In genomic region chr3:79249955-79250354, GRCm38 (mm10) we compare ENCODE assay signal across 17 mouse cellular contexts. TPM values are rescaled to one million over a fixed set of nuclear protein-coding genes. Genes with fewer than 3 reads are reported as not detected.
DNase-seq lines count a peak whose midpoint lies in the region; ATAC-seq lines count a peak whose summit lies in the region.
"Had no signal": no experiment of that assay in that cellular context is flagged by ENCODE, and none has a peak within 500 bp of the region (broad histone marks: within the 10 kb centered on the region; RNA-seq: fewer than 3 reads in every experiment).

No protein-coding gene starts in this region.

- DNase-seq in layer of hippocampus, adult 11-12 months (ENCODE audit: low spot score): peak; percentile 75
- no peak for DNase-seq in layer of hippocampus, postnatal 10 days (ENCODE audit: low spot score in 2 of 2)
- peak; percentile 78 to 92 for DNase-seq in frontal cortex, adult 2 months (ENCODE audit: extremely low spot score in 1 of 2, low spot score in 1 of 2)
- DNase-seq in left cerebral cortex, adult 9 months (ENCODE audit: low spot score in 2 of 2): peak; percentile 39 to 81
- peak; percentile 41 for DNase-seq in right cerebral cortex, postnatal 4 days
- DNase-seq in gastrocnemius, postnatal 4 days (ENCODE audit: low spot score in 2 of 2): no peak
- DNase-seq in hindbrain, embryonic 11.5 days (ENCODE audit: low spot score): no peak
- DNase-seq: adrenal gland, postnatal 25 days; gastrocnemius, adult 2 months; kidney, adult 11 months; liver; thymus, adult 2 months had no signal

- H3K27ac ChIP-seq in hindbrain, embryonic 11.5 days (ENCODE audit: low read depth, low read length): no peak overlapping the region
- H3K27ac ChIP-seq: embryonic facial prominence, embryonic 15.5 days; heart, embryonic 13.5 days; hindbrain, embryonic 12.5 days; lung, embryonic 15.5 days had no signal

- H3K9ac ChIP-seq in hindbrain, embryonic 11.5 days (ENCODE audit: low read depth, low read length): no peak overlapping the region
- H3K9ac ChIP-seq: embryonic facial prominence, embryonic 15.5 days; heart, embryonic 13.5 days; hindbrain, embryonic 12.5 days; lung, embryonic 15.5 days had no signal

- H3K9me3 ChIP-seq in hindbrain, embryonic 11.5 days (ENCODE audit: control insufficient read depth, low read length): no peaks in the 10 kb centered on the region
- H3K9me3 ChIP-seq: embryonic facial prominence, embryonic 15.5 days; lung, embryonic 15.5 days had no signal

- no peaks in the 10 kb centered on the region for H3K36me3 ChIP-seq in hindbrain, embryonic 11.5 days (ENCODE audit: control insufficient read depth, insufficient read depth, low read length)
- H3K36me3 ChIP-seq: embryonic facial prominence, embryonic 15.5 days; heart, embryonic 13.5 days; hindbrain, embryonic 12.5 days; lung, embryonic 15.5 days had no signal

- H3K4me3 ChIP-seq in hindbrain, embryonic 11.5 days (ENCODE audit: low read depth, low read length): no peak overlapping the region
- H3K4me3 ChIP-seq: embryonic facial prominence, embryonic 15.5 days; gastrocnemius, adult 2 months; heart, embryonic 13.5 days; hindbrain, embryonic 12.5 days; lung, embryonic 15.5 days had no signal

- 85% methylated on average over 1 of the region's 1 CpGs for WGBS in hindbrain, embryonic 11.5 days

- no peaks in the 10 kb centered on the region for H3K27me3 ChIP-seq in hindbrain, embryonic 11.5 days (ENCODE audit: control insufficient read depth, insufficient read depth, low read length)
- H3K27me3 ChIP-seq: embryonic facial prominence, embryonic 15.5 days; heart, embryonic 13.5 days; hindbrain, embryonic 12.5 days; lung, embryonic 15.5 days had no signal

- ATAC-seq in granulocyte monocyte progenitor cell, adult 5-6 weeks (replicated peaks; ENCODE audit: poor library complexity, severe bottlenecking): no peak
- ATAC-seq in hindbrain, embryonic 11.5 days (ENCODE audit: low FRiP score): no peak

- H3K4me1 ChIP-seq in hindbrain, embryonic 11.5 days (replicated peaks; ENCODE audit: control insufficient read depth, insufficient read depth, low read length): no peaks in the 10 kb centered on the region; the same call in 1 of the 2 replicates

- H3K4me2 ChIP-seq in hindbrain, embryonic 11.5 days (replicated peaks; ENCODE audit: low read depth, low read length): no peak overlapping the region
- H3K4me2 ChIP-seq: embryonic facial prominence, embryonic 15.5 days; heart, embryonic 13.5 days; hindbrain, embryonic 12.5 days; lung, embryonic 15.5 days had no signal

RNA-seq across cellular contexts. Expression of gene Rapgef2, which starts 36.4 kb away (rescaled TPM):
- total RNA-seq in layer of hippocampus, postnatal 10 days (2021): 100 to 1,000 TPM in 1 of 2 experiments, 10 to 100 TPM in 1; 92.7 to 105 TPM
- polyA plus RNA-seq in frontal cortex, adult 2 months (2012; rRNA removed): 52.8 and 60.3 TPM in 2 replicates
- total RNA-seq in granulocyte monocyte progenitor cell, adult 5-6 weeks (2014; fragmentation: Nextera tagmentation): 17.4 and 19.4 TPM in 2 replicates
- 15.5 and 21.0 TPM in 2 replicates for total RNA-seq in granulocyte monocyte progenitor cell, adult 5-6 weeks (2017)
- total RNA-seq in gastrocnemius, postnatal 4 days (2021): 10 to 100 TPM; 33.8 to 37.3 TPM
- 6.7 and 8.1 TPM in 2 replicates for polyA plus RNA-seq in hindbrain, embryonic 11.5 days (2014; fragmentation: Nextera tagmentation; extraction: Ambion mirVana)

Comparison
In these comparisons a context has a peak if more than half of its experiments do, and no peak if none do; other contexts are left out.
1. DNase-seq: peak in layer of hippocampus, adult 11-12 months (single experiment), frontal cortex, adult 2 months (2 of 2), left cerebral cortex, adult 9 months (2 of 2) and right cerebral cortex, postnatal 4 days (single experiment); none in layer of hippocampus, postnatal 10 days (0 of 2), gastrocnemius, postnatal 4 days (0 of 2) and hindbrain, embryonic 11.5 days (single experiment).